Mouse (Mus musculus) ES-E14 (cell line): ENCODE results near the gene Alkbh1.

Experiments used
- CHD2 ChIP-seq: IDR thresholded peaks from 2 replicates; pipeline ENCODE4 v1.6.1; 2014; ENCODE audit warnings: mild to moderate bottlenecking, low read depth, low read length, inconsistent platforms
- HCFC1 ChIP-seq: IDR thresholded peaks from 2 replicates; pipeline ENCODE4 v1.6.1; 2012; ENCODE audit warnings: low read length, inconsistent platforms, borderline replicate concordance; ENCODE audit not compliant: insufficient read depth
- ZC3H11A ChIP-seq: IDR thresholded peaks from 2 replicates; pipeline ENCODE4 v1.6.1; 2012; ENCODE audit warnings: low read depth, mild to moderate bottlenecking, inconsistent platforms, low read length, borderline replicate concordance
- ZNF384 ChIP-seq: IDR thresholded peaks from 2 replicates; pipeline ENCODE4 v1.6.1; 2012; ENCODE audit warnings: low read depth, low read length, inconsistent platforms

GRCm38 (mm10) chr12:87421708-87422507 lies 21.9 kb downstream of the Alkbh1 start:
- no peak for TF ChIP-seq CHD2
- no peak for TF ChIP-seq HCFC1
- TF ChIP-seq ZC3H11A = no peak
- TF ChIP-seq ZNF384 = no peak
